Comparison of ENCODE assay signal across 8 mouse cellular contexts in genomic region chr2:119325568-119326143, GRCm38 (mm10). TPM values are rescaled to one million over a fixed set of nuclear protein-coding genes. Genes with fewer than 3 reads are reported as not detected.
DNase-seq lines count a peak whose midpoint lies in the region; ATAC-seq and TF ChIP-seq lines count a peak whose summit lies in the region.

Gene Dll4 (plus strand): TSS chr2:119325784.

- intact Hi-C loops in left cerebral cortex, postnatal 14 days (cut with DNase I): loop anchor here (2.0 kb wide), 1 partner anchor 25 kb away; no protein-coding TSS in a partner anchor

- H3K4me1 ChIP-seq in bone marrow macrophage, adult 2 months (ENCODE audit: control insufficient read depth, insufficient read depth, low read length): peaks cover 14% of the 10 kb centered on the region
- H3K4me1 ChIP-seq in lung, embryonic 14.5 days (ENCODE audit: insufficient read depth): peaks cover 27% of the 10 kb centered on the region

- peaks cover 86% of the 10 kb centered on the region for H3K27me3 ChIP-seq in lung, embryonic 14.5 days (ENCODE audit: insufficient read depth, low read length)

- H3K27ac ChIP-seq in bone marrow macrophage, adult 2 months (ENCODE audit: insufficient read depth, low read depth, low read length): no peak within 1 kb of the TSS
- H3K27ac ChIP-seq in lung, embryonic 14.5 days (ENCODE audit: low read depth): peak within 1 kb of the TSS; percentile 63; the same call in 1 of the 2 replicates

- H3K4me2 ChIP-seq in lung, embryonic 14.5 days: peak within 1 kb of the TSS; percentile 92

- DNase-seq in right cerebral cortex, postnatal 14 days: peak; percentile 26
- DNase-seq in right cerebral cortex, postnatal 36 days (ENCODE audit: low spot score in 2 of 2): no peak
- peak; percentile 80 for DNase-seq in heart, adult 8-10 months (ENCODE audit: low spot score)
- peak; percentile 74 for DNase-seq in kidney, adult 18-20 months
- peak; percentile 76 for DNase-seq in lung, embryonic 14.5 days
- peak; percentile 92 for DNase-seq in retina, postnatal 1 day
- DNase-seq in left cerebral cortex, postnatal 14 days (ENCODE audit: low spot score in 2 of 2): no peak

- peak within 1 kb of the TSS; percentile 38 for H3K4me3 ChIP-seq in bone marrow macrophage, adult 2 months (ENCODE audit: insufficient read depth, low read length)
- peak within 1 kb of the TSS; percentile 57 for H3K4me3 ChIP-seq in lung, embryonic 14.5 days (ENCODE audit: low read depth, low read length)

- ATAC-seq in lung, embryonic 14.5 days (ENCODE audit: insufficient read depth): peak; percentile 47

- WGBS in lung, embryonic 14.5 days: under 1% methylated on average over 33 of the region's 33 CpGs

- no peaks in the 10 kb centered on the region for H3K9me3 ChIP-seq in lung, embryonic 14.5 days (ENCODE audit: low read depth, low read length)

- peaks cover 2% of the 10 kb centered on the region; the same call in 1 of the 2 replicates for H3K36me3 ChIP-seq in lung, embryonic 14.5 days (ENCODE audit: insufficient read depth)

- no peak for TF ChIP-seq CTCF in bone marrow macrophage, adult 2 months (IDR thresholded peaks at IDR 0.05; ENCODE audit: low read depth, low read length)
- TF ChIP-seq CTCF in lung, embryonic 14.5 days (IDR thresholded peaks at IDR 0.05; ENCODE audit: low read depth): peak; percentile 54

- H3K9ac ChIP-seq in lung, embryonic 14.5 days: peak within 1 kb of the TSS; percentile 45

- TF ChIP-seq POLR2A in bone marrow macrophage, adult 2 months (IDR thresholded peaks at IDR 0.05; ENCODE audit: borderline replicate concordance, low read depth, low read length): no peak

RNA-seq across cellular contexts. Expression of gene Dll4, which starts in this region (rescaled TPM):
- not detected in 2 replicates for polyA plus RNA-seq in bone marrow macrophage, adult 2 months (2012; ENCODE audit: insufficient read depth, insufficient read length, missing spikeins)
- total RNA-seq in heart, adult 8-10 months (2022): 10 to 100 TPM; 12.1 to 18.7 (median 18.6) TPM
- 8.1 and 10.0 TPM in 2 replicates for polyA plus RNA-seq in lung, embryonic 14.5 days (2014; fragmentation: Nextera tagmentation; extraction: Ambion mirVana)
- total RNA-seq in left cerebral cortex, postnatal 14 days (2021): 1 to 10 TPM; 4.0 to 5.0 TPM

Comparison
In these comparisons a context has a peak if more than half of its experiments do, and no peak if none do; other contexts are left out.
1. DNase-seq: peak in right cerebral cortex, postnatal 14 days (single experiment), heart, adult 8-10 months (single experiment), kidney, adult 18-20 months (single experiment), lung, embryonic 14.5 days (single experiment) and retina, postnatal 1 day (single experiment); none in right cerebral cortex, postnatal 36 days (0 of 2) and left cerebral cortex, postnatal 14 days (0 of 2).